Mouse (Mus musculus) myocyte (in vitro differentiated cells): ENCODE results near the gene Zfp28. TPM values are rescaled to one million over a fixed set of nuclear protein-coding genes. Genes with fewer than 3 reads are reported as not detected.

Source experiments
- H3K27me3 ChIP-seq: one replicate; pipeline ENCODE4 v1.6.1; 2011; ENCODE audit not compliant: control insufficient read depth, insufficient read depth, insufficient read length
- H3K36me3 ChIP-seq: one replicate; pipeline ENCODE4 v1.6.1; 2011; ENCODE audit not compliant: control insufficient read depth, insufficient read depth
- H3K4me2 ChIP-seq: one replicate; pipeline ENCODE4 v1.6.1; 2011; ENCODE audit warnings: low read depth, control low read depth
- H3K4me3 ChIP-seq: one replicate; pipeline ENCODE4 v1.5.1; 2011; ENCODE audit warnings: mild to moderate bottlenecking, control low read depth, moderate library complexity
- H3K79me2 ChIP-seq: one replicate; pipeline ENCODE4 v1.6.1; 2011; ENCODE audit not compliant: control insufficient read depth, insufficient read depth
- H3ac ChIP-seq: one replicate; pipeline ENCODE4 v1.6.1; 2011; ENCODE audit not compliant: control insufficient read depth, insufficient read length
- CEBPB ChIP-seq: IDR thresholded peaks from 2 replicates; pipeline ENCODE4 v1.6.1; 2011; ENCODE audit warnings: mild to moderate bottlenecking, moderate library complexity; ENCODE audit not compliant: poor library complexity, insufficient read depth, severe bottlenecking
- E2F4 ChIP-seq: IDR thresholded peaks from one replicate; pipeline ENCODE4 v1.6.1; 2011; ENCODE audit warnings: mild to moderate bottlenecking, control low read depth, moderate library complexity; ENCODE audit not compliant: insufficient read depth
- MAX ChIP-seq: IDR thresholded peaks from one replicate; pipeline ENCODE4 v1.6.1; 2011; ENCODE audit warnings: low read depth, mild to moderate bottlenecking, control low read depth
- MYOD1 ChIP-seq, 3 experiments: IDR thresholded peaks; one replicate each; pipeline ENCODE4 v1.6.1; 2011; ENCODE audit warnings: control low read depth in 2 of 3, low read depth in 2 of 3, mild to moderate bottlenecking in 2 of 3, moderate library complexity in 1 of 3; ENCODE audit not compliant: insufficient read length in 2 of 3, control insufficient read depth in 1 of 3
- MYOG ChIP-seq, 3 experiments: IDR thresholded peaks; one replicate each; pipeline ENCODE4 v1.6.1; 2011; ENCODE audit warnings: control low read depth in 2 of 3, low read depth in 2 of 3, mild to moderate bottlenecking in 2 of 3; ENCODE audit not compliant: insufficient read length in 2 of 3, control insufficient read depth in 1 of 3, insufficient read depth in 1 of 3
- POLR2A ChIP-seq: IDR thresholded peaks from one replicate; pipeline ENCODE4 v1.6.1; 2011; ENCODE audit warnings: low read depth, mild to moderate bottlenecking, control low read depth, moderate library complexity; ENCODE audit not compliant: insufficient read length
- POLR2AphosphoS2 ChIP-seq: IDR thresholded peaks from one replicate; pipeline ENCODE4 v1.6.1; 2011; ENCODE audit warnings: low read depth, control low read depth; ENCODE audit not compliant: insufficient read length
- REST ChIP-seq: IDR thresholded peaks from one replicate; pipeline ENCODE4 v1.6.1; 2011; ENCODE audit warnings: mild to moderate bottlenecking, control low read depth, moderate library complexity; ENCODE audit not compliant: insufficient read depth, insufficient read length
- SRF ChIP-seq: IDR thresholded peaks from one replicate; pipeline ENCODE4 v1.6.1; 2011; ENCODE audit warnings: low read depth; ENCODE audit not compliant: control insufficient read depth, insufficient read length
- TCF12 ChIP-seq: IDR thresholded peaks from one replicate; pipeline ENCODE4 v1.6.1; 2011; ENCODE audit warnings: mild to moderate bottlenecking, control low read depth; ENCODE audit not compliant: poor library complexity, insufficient read depth, severe bottlenecking
- TCF3 ChIP-seq: IDR thresholded peaks from one replicate; pipeline ENCODE4 v1.6.1; 2011; ENCODE audit warnings: low read depth, control low read depth; ENCODE audit not compliant: insufficient read length
- USF1 ChIP-seq: IDR thresholded peaks from one replicate; pipeline ENCODE4 v1.6.1; 2011; ENCODE audit warnings: low read depth, mild to moderate bottlenecking, control low read depth, moderate library complexity
- polyA plus RNA-seq: library from polyadenylated mRNA; unstranded; fragments of >200 nt; fragmentation: generic; extraction: Trizol; gene quantifications from one replicate; pipeline ENCODE4 v1.2.1, GENCODE M21; 2012; ENCODE audit warnings: missing spikeins

Zfp28 gene
- polyA plus RNA-seq, 1 experiment: 2.4 TPM

DNA sequence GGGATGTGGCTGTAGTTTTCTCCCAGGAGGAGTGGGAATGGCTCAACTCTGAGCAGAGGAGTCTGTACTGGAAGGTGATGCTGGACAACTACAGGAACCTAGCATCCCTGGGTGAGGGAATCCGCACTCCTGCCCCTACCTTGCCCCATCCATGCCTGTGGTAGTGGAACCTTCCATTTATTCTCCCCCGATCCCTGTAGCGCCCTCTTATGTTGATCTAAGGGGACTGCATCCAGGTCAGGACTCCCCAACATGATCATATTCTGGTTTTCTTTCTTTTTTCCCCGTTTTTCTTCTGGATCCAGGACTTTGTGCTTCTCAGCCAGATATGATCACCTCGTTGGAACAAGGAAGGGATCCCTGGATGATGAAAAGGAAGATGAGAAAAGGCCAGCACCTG lies 6.4 kb downstream of the Zfp28 start:
- Histone ChIP-seq H3K27me3 (no peaks in the 10 kb centered on the region), H3ac (no peak overlapping the region), H3K36me3 (no peaks in the 10 kb centered on the region), H3K79me2 (no peaks in the 10 kb centered on the region), H3K4me2 (no peak overlapping the region), H3K4me3 (no peak overlapping the region)
- no peak for TF ChIP-seq POLR2AphosphoS2
- no peak for TF ChIP-seq REST
- no peak for TF ChIP-seq USF1
- TF ChIP-seq MYOG (IDR thresholded peaks at IDR 0.05; ENCODE audit: control insufficient read depth in 1 of 3, insufficient read depth in 1 of 3, insufficient read length in 2 of 3, low read depth in 2 of 3): no peak
- no peak for TF ChIP-seq SRF
- no peak for TF ChIP-seq TCF3
- TF ChIP-seq POLR2A: no peak
- no peak for TF ChIP-seq E2F4
- TF ChIP-seq MYOD1 (IDR thresholded peaks at IDR 0.05; ENCODE audit: control insufficient read depth in 1 of 3, insufficient read length in 2 of 3, low read depth in 2 of 3): no peak
- TF ChIP-seq MAX: no peak
- no peak for TF ChIP-seq CEBPB

DNA sequence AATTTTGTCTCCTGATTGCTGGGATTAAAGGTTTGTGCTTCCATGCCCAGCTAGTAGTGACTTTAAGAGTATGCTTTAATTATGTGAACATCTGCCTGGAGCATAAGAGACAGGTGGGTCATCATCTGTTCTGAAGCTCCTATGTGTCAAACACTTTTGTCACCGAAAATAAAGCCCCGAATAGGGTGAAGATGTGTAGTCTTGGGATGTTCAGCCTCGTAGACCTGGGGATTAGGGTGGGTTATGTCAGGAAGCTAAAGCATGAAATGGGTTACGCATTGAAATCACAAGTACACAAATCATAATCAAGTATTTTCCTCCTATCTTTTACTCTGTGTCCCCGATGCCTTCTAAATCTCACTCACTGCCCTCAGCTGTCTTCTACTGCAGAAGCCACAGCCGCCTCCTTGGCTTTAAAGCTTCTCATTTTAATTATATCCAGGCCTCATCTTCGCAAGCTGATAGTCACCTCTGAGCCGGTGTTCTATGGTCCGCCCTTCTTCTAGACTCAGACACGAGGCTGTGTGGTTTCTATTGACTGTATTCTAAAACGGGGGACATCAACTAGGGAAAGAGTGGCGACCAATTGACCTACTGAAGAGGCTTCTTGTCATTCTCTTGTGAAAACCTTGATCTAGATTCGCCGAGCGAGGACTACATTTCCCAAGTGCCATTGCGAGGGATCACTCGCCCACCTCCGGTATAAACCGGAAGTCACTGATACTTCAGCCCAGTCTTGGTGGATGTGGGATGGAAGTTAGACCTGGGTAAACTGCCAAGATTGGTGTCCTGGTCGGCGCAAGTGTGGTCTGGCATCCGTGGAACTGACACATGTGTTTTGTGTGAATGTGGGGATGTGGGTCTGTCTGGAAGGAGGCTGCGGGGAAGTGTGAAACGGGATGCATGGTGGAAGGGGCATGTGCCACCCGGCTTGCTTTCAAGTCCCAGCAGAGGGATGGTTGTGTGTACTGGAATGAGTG lies 15.2 kb downstream of the Zfp28 start, which contains the start of gene Smim17:
Smim17 (plus strand) TSS at position 720 of the 980 bp plus-strand sequence.
- no peak within 1 kb of the TSS for H3ac ChIP-seq
- peak within 1 kb of the TSS; percentile 68 for H3K4me2 ChIP-seq
- TF ChIP-seq SRF (no peak), POLR2A (peak; percentile 44)
- no peaks in the 10 kb centered on the region for H3K79me2 ChIP-seq
- H3K27me3 ChIP-seq: no peaks in the 10 kb centered on the region
- H3K36me3 ChIP-seq: peaks cover 9% of the 10 kb centered on the region
- H3K4me3 ChIP-seq: peak within 1 kb of the TSS; percentile 17

DNA sequence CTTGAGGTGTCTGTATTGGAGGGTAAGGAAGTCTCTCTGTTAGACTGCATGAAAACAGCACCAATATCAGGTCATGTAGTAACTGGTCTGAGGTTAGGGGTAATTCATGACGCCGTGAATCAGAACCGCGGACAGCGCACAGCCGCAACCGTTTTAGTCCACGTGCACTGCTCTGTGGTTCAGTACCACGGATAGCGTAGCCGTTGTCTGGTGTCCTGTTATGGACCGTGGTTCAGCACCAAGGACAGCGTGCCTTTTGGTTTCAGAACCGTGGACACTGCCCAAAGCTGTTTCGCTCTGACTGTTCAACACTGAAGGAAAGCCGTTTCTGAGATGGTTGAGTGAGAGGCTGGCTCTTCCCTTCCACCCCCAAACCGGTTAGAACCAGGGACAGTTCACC lies 26.9 kb downstream of the Zfp28 start, which contains the start of gene Gm20715:
Gm20715 (plus strand) TSS at position 235 of the 400 bp plus-strand sequence.
- no peak within 1 kb of the TSS for H3K4me2 ChIP-seq
- no peaks in the 10 kb centered on the region for H3K36me3 ChIP-seq
- no peaks in the 10 kb centered on the region for H3K27me3 ChIP-seq
- TF ChIP-seq SRF: peak; percentile 84
- peak; percentile 96 for TF ChIP-seq REST
- peak; percentile 100 for TF ChIP-seq MAX
- peak in 2 of 3 experiments; percentile 26 to 74 for TF ChIP-seq MYOG (IDR thresholded peaks at IDR 0.05; ENCODE audit: control insufficient read depth in 1 of 3, insufficient read depth in 1 of 3, insufficient read length in 2 of 3, low read depth in 2 of 3)
- TF ChIP-seq POLR2AphosphoS2: no peak
- TF ChIP-seq TCF12: peak; percentile 18
- TF ChIP-seq CEBPB: peak; percentile 17; the same call in 1 of the 2 replicates
- TF ChIP-seq USF1: peak; percentile 41
- TF ChIP-seq TCF3: peak; percentile 72
- TF ChIP-seq POLR2A: no peak
- TF ChIP-seq E2F4: no peak
- peak in 2 of 3 experiments; percentile 19 to 53 for TF ChIP-seq MYOD1 (IDR thresholded peaks at IDR 0.05; ENCODE audit: control insufficient read depth in 1 of 3, insufficient read length in 2 of 3, low read depth in 2 of 3)
- no peak within 1 kb of the TSS for H3ac ChIP-seq
- H3K79me2 ChIP-seq: no peaks in the 10 kb centered on the region
- H3K4me3 ChIP-seq: no peak within 1 kb of the TSS

DNA sequence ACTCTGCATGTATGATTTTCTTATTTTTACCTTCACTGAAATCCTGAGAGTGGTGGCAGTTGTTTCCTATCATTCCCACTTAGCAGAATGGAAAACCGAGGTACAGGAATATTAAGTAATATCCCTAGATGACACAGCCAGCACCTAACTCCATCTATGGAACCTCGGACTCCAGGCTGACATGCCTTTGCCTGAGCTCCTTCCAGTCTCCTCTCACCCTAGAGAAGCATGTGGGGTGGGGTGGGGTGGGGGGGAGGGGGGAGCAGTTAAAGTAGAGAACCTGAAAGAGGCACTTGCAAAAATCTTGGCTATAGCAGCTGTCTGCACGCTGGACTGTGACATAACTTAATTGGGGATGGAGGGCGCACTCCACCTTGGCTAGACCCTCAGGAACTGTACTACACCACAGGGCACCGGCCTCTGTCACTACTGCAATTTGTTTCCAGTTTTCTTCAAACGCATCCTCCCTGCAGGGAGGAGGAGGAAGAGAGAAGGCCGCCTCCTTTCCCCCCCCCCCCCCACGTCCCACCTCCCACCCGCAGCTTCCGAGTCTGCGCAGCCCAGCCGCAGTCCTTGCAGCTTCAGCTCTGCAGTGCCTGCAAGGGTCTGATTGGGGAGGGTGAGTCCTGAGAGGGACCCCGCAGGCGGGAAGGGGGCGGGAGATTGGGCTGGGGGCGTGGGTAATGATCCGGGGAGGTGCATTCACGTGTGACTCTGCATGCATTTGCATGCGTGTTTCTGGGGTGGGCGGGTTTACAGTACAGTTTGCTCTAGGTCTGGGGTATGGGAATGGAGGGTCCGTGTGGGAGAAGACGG lies 31.7 kb downstream of the Zfp28 start:
- Histone ChIP-seq H3K4me2 (no peak overlapping the region), H3K4me3 (no peak overlapping the region), H3K27me3 (no peaks in the 10 kb centered on the region), H3K79me2 (no peaks in the 10 kb centered on the region), H3K36me3 (no peaks in the 10 kb centered on the region), H3ac (no peak overlapping the region)
- TF ChIP-seq USF1 (no peak), REST (no peak), CEBPB (no peak)

DNA sequence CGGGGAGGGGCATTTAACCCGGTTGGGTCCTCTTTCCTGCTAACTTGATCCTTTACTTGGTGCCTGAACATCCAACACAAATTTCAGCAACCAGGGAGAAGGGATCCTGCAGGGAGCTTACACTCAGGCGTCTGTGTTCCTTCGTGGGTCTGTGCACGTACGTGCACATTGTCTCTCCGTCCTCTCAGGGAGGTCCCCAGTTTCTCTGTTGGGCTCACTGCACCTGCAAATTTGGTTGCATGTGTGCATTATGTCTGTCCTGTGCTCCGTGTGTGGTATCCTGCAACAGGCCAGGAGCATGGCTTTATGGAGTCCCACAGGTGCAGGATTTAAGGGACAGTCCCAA lies 32.3 kb downstream of the Zfp28 start:
- no peaks in the 10 kb centered on the region for H3K36me3 ChIP-seq
- H3K27me3 ChIP-seq: no peaks in the 10 kb centered on the region
- no peak overlapping the region for H3ac ChIP-seq
- no peak overlapping the region for H3K4me2 ChIP-seq
- no peak overlapping the region for H3K4me3 ChIP-seq
- no peaks in the 10 kb centered on the region for H3K79me2 ChIP-seq
- TF ChIP-seq E2F4 (no peak), POLR2AphosphoS2 (no peak), CEBPB (no peak), MYOD1 (IDR thresholded peaks at IDR 0.05; ENCODE audit: control insufficient read depth in 1 of 3, insufficient read length in 2 of 3, low read depth in 2 of 3) (no peak), MAX (no peak), POLR2A (no peak), TCF12 (no peak), TCF3 (no peak), MYOG (IDR thresholded peaks at IDR 0.05; ENCODE audit: control insufficient read depth in 1 of 3, insufficient read depth in 1 of 3, insufficient read length in 2 of 3, low read depth in 2 of 3) (no peak), SRF (no peak), USF1 (no peak), REST (no peak)
